8 mouse cellular contexts compared by ENCODE assay signal in genomic region chr4:7455130-7455529, GRCm38 (mm10).
A peak's percentile ranks its signal among the peaks of the same experiment; 100 is the strongest.
DNase-seq lines count a peak whose midpoint lies in the region; ATAC-seq and TF ChIP-seq lines count a peak whose summit lies in the region.

No protein-coding gene starts in this region.

- H3K9me3 ChIP-seq in intestine, embryonic 16.5 days (ENCODE audit: control insufficient read depth, low read length) = no peaks in the 10 kb centered on the region
- H3K9me3 ChIP-seq in intestine, postnatal 0 days (ENCODE audit: control insufficient read depth) = no peaks in the 10 kb centered on the region
- H3K9me3 ChIP-seq in liver, embryonic 16.5 days (replicated peaks; ENCODE audit: control insufficient read depth, low read length) = no peaks in the 10 kb centered on the region

- H3K4me3 ChIP-seq in intestine, embryonic 16.5 days (ENCODE audit: low read length) = no peak overlapping the region
- H3K4me3 ChIP-seq in intestine, postnatal 0 days (ENCODE audit: low read depth, low read length) = no peak overlapping the region
- H3K4me3 ChIP-seq in liver, embryonic 16.5 days (ENCODE audit: low read depth, low read length) = 0 out of 2 replicates have a peak overlapping the region, but pooled peaks have one; percentile 19

- TF ChIP-seq CTCF in intestine, postnatal 0 days (IDR thresholded peaks at IDR 0.05; ENCODE audit: low read depth) = no peak

- DNase-seq in embryo, embryonic 10 days (ENCODE audit: low spot score) = peak; percentile 63
- peak; percentile 25 for DNase-seq in splenic B cell, adult 2 months (ENCODE audit: low read depth, low spot score)
- no peak for DNase-seq in ovary, postnatal 14 days (ENCODE audit: low spot score)
- no peak for DNase-seq in adrenal gland, adult 2 months
- DNase-seq in gastrocnemius, adult 18-20 months (ENCODE audit: low spot score) = no peak

- H3K4me1 ChIP-seq in intestine, embryonic 16.5 days (ENCODE audit: control insufficient read depth, insufficient read depth, low read length) = 0 out of 2 replicates have a peak, but pooled peaks cover 2% of the 10 kb centered on the region
- no peaks in the 10 kb centered on the region for H3K4me1 ChIP-seq in intestine, postnatal 0 days (replicated peaks; ENCODE audit: control insufficient read depth, insufficient read depth, low read length)
- no peaks in the 10 kb centered on the region for H3K4me1 ChIP-seq in liver, embryonic 16.5 days (ENCODE audit: control insufficient read depth, low read depth, low read length)

- no peak overlapping the region for H3K9ac ChIP-seq in intestine, embryonic 16.5 days (ENCODE audit: low read depth, low read length)
- no peak overlapping the region for H3K9ac ChIP-seq in intestine, postnatal 0 days (ENCODE audit: low read depth, low read length)
- no peak overlapping the region for H3K9ac ChIP-seq in liver, embryonic 16.5 days (ENCODE audit: low read depth, low read length)

- WGBS in intestine, embryonic 16.5 days = 32% methylated on average over 9 of the region's 9 CpGs
- WGBS in intestine, postnatal 0 days = 40% methylated on average over 9 of the region's 9 CpGs
- WGBS in liver, embryonic 16.5 days (ENCODE audit: insufficient replicate concordance) = 6% methylated on average over 9 of the region's 9 CpGs

- H3K4me2 ChIP-seq in intestine, embryonic 16.5 days (ENCODE audit: low read depth, low read length) = peak overlapping the region; percentile 12; the same call in 1 of the 2 replicates
- H3K4me2 ChIP-seq in intestine, postnatal 0 days (replicated peaks; ENCODE audit: low read depth) = no peak overlapping the region
- H3K4me2 ChIP-seq in liver, embryonic 16.5 days (ENCODE audit: low read depth, low read length) = peak overlapping the region; percentile 44

- H3K36me3 ChIP-seq in intestine, embryonic 16.5 days (ENCODE audit: control insufficient read depth, insufficient read depth, low read length) = no peaks in the 10 kb centered on the region
- H3K36me3 ChIP-seq in intestine, postnatal 0 days (ENCODE audit: control insufficient read depth, insufficient read depth) = no peaks in the 10 kb centered on the region
- H3K36me3 ChIP-seq in liver, embryonic 16.5 days (ENCODE audit: control insufficient read depth, insufficient read depth) = no peaks in the 10 kb centered on the region
- no peaks in the 10 kb centered on the region for H3K36me3 ChIP-seq in splenic B cell, adult 2 months (ENCODE audit: control insufficient read depth, insufficient read depth, low read length, poor library complexity, severe bottlenecking)

- H3K27me3 ChIP-seq in intestine, embryonic 16.5 days (replicated peaks; ENCODE audit: control insufficient read depth, insufficient read depth, low read length) = no peaks in the 10 kb centered on the region
- H3K27me3 ChIP-seq in intestine, postnatal 0 days (replicated peaks; ENCODE audit: control insufficient read depth, insufficient read depth, low read length) = no peaks in the 10 kb centered on the region
- no peaks in the 10 kb centered on the region for H3K27me3 ChIP-seq in liver, embryonic 16.5 days (ENCODE audit: control insufficient read depth, insufficient read depth, low read depth, low read length)
- H3K27me3 ChIP-seq in splenic B cell, adult 2 months (ENCODE audit: control insufficient read depth, insufficient read depth, low read length, poor library complexity, severe bottlenecking) = no peaks in the 10 kb centered on the region

- no peak for ATAC-seq in intestine, embryonic 16.5 days
- no peak for ATAC-seq in intestine, postnatal 0 days
- ATAC-seq in liver, embryonic 16.5 days (ENCODE audit: low read depth) = no peak

- H3K27ac ChIP-seq in intestine, embryonic 16.5 days (ENCODE audit: low read length) = no peak overlapping the region
- no peak overlapping the region for H3K27ac ChIP-seq in intestine, postnatal 0 days (ENCODE audit: low read depth, low read length)
- H3K27ac ChIP-seq in liver, embryonic 16.5 days (ENCODE audit: low read length) = no peak overlapping the region

Comparison
In these comparisons a context has a peak if more than half of its experiments do, and no peak if none do; other contexts are left out.
1. DNase-seq: peak in embryo, embryonic 10 days (single experiment) and splenic B cell, adult 2 months (single experiment); none in ovary, postnatal 14 days (single experiment), adrenal gland, adult 2 months (single experiment) and gastrocnemius, adult 18-20 months (single experiment).